Mouse (Mus musculus): ENCODE results near the gene Sycp1.

Gene Sycp1

DNA sequence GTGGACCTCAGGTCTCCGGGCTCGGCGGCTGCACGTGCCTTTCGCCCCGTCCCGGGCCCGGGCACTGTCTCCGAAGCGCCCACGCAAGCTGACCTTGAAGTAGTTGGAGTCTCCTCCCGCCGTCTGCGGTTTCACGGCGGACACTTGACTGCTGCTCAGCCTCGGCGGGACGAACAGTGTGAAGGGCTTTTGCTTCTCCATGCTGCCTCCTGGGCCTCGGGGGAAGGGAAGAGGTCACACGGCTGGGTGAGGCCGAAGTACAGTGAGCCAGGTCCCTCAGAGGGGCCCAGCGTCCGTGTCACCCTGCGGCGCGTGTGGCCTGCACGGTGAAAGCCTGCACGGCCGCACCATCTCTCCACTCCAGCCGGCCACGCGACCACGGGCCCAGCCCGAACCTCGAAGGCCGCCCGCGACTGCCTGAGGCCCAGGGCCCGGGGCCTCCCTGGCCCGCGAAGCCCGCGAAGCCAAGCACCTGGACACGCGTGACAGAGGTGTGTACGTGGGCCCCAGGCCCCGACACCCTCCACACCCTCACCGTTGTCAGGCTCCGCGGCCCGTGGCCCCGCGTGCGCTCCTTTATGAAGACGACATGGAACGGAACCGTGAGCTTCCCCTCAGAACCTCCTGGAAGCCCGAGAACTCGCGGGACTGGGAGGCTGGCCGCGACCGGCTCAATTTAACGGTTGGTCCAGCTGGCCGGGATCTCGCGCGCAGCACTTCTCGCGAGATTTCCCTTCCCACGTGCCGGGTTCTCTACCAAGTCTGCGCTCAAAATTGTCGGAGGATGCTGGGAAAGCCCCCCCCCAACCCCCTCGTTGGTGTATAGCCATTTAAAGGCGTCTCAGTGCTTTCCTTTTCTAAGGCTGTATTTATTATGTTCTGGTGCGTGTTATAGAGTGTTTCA, at the start of gene Sycp1:
TSS of gene Sycp1 (minus strand) at position 650 of the 904 bp plus-strand sequence.
- DNase-seq (ENCODE audit: low spot score), result peak; percentile 71

DNA sequence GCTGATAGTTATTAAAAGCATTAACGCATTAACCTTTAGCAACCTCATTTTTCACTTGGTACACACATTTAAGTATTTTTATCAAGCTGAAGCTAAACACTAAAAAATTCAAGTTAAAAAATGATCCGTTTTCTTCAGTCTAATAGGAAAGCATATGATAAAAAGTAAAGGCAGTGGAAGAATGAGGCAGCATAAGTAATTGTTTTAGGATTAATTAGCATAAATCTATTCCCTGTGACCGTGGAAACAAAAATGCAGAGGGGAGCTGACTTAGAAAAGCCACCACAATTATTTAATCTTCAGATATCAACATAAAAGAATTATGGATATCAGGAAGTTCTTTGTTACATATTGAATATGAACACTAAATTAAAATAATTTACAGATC, 44.4 kb upstream of the Sycp1 start:
- no peak for DNase-seq (ENCODE audit: low spot score)

DNA sequence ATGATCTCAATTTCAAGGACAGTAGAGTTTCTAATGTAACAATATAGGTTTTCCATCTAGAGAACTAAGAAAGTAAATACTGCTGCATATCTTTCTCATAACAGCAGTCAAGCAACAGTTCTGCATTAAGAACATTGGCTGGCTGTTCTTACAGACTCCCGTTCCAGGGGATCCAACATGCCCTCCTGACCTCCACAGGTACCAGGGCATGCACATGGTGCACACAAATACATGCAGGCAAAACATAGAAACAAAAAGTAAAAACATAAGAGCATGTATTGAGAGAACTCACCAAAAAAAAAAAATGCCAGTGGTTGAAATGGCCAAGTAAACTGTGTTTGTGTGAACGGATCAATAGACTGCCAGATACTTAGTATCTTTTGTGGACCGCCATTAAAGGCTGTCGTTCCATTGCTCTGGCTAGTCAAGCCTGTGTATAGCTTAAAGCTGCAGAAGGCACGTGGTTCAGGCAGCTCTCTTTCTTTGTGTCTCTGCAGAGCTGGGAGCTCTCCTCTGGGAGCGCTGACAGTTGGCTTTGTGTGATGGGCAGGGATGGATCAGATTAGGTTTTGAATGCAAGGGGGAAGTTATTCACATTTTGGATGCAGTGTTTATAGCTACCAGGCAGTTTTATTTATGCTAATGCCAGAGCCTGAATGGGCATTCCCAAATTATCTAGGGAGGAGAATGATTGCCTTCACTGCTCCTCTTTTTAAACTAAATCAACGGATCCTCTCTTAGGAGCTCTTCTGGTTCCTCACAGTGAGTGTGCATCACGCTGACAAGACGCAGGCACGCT, 43.8 kb upstream of the Sycp1 start:
- no peak for DNase-seq (ENCODE audit: low spot score)

DNA sequence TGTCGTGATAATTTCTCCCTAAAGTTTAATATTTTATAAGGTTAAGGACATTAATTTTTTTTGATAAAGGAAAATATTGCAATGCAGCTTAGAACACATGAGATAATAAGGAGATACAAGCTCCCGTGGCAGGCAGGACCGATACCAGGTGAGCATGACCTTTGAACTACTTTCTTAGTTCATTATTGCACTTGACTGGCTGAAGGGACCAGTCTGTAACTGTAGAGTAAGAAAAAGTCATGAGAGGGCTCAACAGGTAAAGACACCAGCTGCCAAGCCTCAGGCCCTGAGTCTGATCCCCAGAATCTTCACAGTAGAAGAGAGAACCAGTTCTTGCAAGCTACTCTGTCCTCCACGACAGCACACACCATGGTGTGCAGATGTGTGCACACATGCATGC, 41.0 kb upstream of the Sycp1 start:
- DNase-seq (ENCODE audit: low spot score), result no peak

DNA sequence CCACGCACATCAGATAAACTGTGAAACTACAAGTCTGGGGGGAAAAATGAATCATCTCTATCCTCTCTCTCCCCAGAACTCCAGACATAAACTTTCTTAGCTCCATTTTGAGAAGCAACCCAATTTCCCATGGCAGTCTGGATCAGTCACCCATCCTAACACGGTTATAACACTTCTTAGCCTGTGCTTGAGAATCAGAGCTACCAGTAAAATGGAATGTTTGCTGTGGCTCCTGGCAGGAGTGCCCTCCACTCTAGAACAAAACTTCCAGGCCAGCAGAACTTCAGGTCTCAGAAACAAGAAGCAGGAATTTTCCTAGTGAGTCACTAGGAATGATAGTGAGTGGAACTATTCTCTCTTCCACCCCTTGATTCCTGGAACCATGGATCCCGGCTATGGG, 34.6 kb upstream of the Sycp1 start:
- DNase-seq (ENCODE audit: low spot score), result no peak

DNA sequence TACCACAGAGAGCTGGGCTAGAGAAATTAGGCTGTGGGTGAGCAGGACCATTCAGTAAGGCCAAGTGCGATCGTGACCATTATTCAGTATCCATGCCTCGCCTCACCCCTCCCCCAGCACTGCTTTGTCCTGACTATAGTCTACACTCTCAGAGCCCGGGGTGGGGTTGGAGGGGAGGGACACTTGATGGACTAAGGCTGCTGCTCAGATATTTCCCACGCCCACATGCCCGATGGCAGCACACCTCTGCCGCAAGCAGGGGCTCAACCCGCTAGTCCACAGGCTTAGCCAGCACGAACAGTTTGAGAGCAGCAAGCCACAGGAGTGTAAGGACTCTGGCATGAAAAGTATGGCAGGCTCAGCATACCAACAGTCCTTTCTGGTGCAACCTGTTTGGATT, 34.2 kb upstream of the Sycp1 start:
- DNase-seq (ENCODE audit: low spot score), result no peak

DNA sequence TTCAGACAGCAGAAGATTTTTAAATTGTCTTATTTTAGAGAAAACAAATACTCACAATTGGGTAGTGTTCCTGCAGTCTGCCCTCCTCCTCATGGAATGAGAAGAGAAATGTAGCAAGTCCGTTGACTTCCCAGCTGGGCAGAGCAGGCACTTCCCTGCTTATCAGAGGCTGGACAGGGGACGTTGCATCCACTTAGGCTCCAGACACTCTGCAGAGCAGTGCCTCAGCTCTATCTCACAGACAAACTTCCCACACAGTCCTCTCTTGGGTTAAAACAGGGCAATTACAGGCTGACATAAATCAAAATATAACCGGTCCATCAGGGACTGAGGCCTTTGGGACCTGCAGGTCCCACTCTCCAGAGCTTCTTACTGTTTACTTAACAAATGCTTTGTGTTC, 28.1 kb upstream of the Sycp1 start, which contains the start of gene Nr1h5:
TSS of gene Nr1h5 (minus strand) at position 101 of the 400 bp plus-strand sequence.
- DNase-seq (ENCODE audit: low spot score), result peak; percentile 45

DNA sequence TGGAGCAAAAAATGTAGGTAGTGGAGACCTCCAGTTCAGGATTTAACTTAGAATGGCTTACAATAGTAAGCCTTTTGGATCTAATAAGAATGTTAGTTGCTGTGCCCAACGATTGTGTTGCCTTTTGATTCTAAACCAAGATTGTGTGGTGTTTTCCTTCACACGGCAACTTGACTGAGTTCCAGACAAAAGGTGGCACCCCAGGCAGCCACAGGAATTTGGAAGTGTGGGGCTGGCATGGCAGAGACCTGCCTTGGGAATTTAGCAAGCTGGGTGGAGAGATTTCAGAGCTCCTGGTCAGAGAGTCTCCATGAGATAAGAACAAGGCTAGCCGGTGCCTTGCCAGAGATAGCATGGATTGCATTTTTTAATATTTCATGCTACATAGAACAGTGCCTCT, 19.7 kb upstream of the Sycp1 start:
- DNase-seq (ENCODE audit: low spot score), result no peak

DNA sequence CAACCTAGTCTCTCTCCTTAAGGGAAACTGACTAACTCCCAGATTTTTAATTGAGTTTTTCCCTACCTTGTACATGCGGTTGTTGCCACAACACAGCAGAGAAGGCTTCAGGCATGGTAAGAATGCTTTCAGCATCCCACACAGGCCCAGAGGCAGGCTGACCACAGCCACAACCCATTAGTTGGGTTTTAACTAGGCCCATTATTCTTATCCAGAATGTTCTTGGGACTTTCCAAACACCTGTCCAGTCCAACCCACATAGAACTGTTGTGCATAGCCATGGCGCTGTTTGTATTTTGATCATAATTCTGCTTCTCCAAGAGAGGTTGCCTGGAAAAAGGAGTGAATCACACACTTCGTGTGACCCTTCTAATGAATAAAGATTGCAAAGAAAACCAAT, 19.2 kb upstream of the Sycp1 start:
- no peak for DNase-seq (ENCODE audit: low spot score)

DNA sequence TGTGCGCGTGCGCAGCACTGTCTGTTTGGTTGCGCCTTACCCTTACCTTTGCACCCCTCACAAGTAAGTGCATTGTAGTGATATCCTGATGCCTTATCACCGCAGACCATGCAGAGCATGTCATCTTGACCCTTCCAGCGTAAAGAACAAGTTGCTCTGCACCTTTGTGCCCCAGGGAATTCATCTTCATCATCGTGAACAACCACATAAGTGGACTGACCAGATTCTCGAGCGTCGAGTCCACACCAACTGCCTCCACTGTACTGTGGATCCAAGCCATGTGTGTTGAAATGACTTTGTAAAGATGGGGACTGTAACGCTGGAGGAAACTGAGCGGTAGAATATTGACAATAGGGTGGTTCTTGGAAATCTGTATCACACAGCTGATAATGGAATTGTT, 18.6 kb upstream of the Sycp1 start:
- no peak for DNase-seq (ENCODE audit: low spot score)

DNA sequence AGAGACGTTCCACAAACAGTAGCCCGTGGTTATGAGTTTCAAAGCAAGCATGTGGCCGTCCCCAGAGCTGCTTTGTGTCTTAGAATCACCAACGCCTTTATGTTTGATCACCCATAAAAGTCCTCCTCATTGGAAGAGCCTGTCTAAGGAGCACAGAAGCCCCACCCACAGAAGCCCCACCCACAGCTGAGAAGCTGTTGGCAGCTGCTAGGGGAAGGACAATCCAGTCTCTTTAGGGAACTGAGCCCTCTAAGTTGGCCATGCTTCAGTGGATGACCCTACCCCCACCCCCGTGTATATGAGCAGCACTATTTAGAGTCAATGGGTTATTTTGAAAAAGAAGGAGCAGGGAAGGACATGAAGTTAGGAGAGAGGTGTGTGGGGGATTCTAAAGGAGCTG, 11.0 kb upstream of the Sycp1 start:
- DNase-seq (ENCODE audit: low spot score), result no peak

DNA sequence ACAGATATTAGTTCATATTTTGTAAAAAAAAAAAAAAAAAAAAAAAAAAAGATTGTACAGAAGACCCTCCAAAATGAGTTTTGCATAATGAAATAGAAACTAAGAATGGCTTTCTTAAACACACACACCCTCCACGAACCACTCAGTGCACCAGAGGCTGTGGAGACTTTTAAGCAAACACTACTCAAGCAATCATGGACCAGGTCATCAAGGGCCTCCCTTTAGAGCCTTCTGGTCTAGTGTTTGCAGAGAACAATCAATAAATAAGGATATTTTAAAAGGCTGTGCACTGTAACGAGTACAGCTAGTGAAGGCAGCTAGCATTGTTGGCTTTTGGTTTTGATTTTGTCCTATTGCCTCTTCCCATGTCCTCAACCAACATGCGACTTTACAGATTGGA, 10.4 kb upstream of the Sycp1 start:
- no peak for DNase-seq (ENCODE audit: low spot score)

DNA sequence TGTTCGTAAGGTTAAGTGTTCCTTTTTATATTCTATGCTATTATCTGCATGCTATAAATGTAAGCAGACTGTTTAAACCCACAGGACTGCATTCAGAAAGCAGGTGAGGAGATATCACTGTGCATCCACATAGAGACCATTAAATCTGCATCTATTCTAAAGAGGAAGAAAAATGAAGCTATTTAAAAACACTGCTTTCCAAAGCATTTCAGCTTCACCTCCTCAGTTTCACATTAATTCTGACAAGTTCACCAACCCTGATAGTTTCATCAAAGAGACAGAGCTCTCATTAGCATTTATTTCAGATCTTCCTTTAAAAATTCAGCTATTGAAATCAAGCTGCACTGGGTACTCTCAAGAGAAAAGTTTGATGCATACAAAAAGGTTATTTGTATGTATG, 2.2 kb upstream of the Sycp1 start:
- no peak for DNase-seq (ENCODE audit: low spot score)

DNA sequence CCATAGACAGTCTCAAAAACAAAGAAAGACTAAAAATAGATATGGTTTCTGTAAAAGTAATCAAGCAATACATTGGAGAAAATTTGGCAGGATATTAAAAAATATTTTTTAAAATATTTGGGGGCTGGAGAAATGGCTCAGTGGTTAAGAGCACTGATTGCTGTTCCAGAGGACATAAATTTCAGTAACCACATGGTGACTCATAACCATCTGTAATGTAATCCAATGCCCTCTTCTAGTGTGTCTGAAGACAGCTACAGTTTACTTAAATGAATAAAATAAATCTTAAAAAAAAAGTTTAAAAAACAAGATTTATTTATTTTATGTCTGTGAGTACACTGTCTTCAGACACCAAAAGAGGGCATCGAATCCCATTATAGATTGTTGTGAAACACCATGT, 36.8 kb downstream of the Sycp1 start:
- no peak for DNase-seq (ENCODE audit: low spot score)

DNA sequence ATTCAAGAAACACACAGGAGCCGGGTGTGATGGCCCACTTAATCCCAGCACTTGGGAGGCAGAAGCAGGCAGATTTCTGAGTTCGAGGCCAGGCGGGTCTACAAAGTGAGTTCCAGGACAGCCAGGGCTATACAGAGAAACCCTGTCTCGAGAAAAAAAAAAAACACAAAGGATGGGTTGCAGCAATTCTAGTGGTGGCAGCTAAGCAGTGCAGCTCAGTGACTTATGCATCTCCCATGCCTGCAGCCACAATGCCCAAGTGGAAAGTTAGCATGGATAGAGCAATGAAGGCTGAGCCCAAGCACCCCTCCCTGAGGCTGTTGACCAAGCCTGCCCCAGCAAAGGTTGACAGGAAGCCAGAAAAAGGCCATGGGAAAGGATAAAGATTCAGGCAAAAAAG, 55.4 kb downstream of the Sycp1 start:
- no peak for DNase-seq (ENCODE audit: low spot score)

DNA sequence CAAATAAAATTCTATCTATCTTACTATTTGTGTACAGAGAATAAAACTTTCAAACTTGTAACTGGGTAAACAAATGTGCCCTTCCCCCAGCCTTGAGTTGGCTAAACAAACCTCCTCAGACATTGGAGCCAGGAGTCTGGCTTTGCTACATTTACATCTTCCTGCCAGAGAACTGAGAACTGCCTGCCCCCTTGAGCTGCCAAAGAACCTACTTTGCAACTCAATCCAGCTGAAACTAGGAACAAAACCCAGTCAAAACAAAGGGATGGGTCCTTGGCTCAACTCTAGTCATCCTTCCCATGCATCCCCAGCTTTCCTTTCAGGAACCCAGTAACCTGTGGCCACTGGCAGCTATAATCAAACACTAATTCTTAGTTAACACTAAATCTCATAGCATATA, 87.2 kb downstream of the Sycp1 start:
- no peak for DNase-seq (ENCODE audit: low spot score)

DNA sequence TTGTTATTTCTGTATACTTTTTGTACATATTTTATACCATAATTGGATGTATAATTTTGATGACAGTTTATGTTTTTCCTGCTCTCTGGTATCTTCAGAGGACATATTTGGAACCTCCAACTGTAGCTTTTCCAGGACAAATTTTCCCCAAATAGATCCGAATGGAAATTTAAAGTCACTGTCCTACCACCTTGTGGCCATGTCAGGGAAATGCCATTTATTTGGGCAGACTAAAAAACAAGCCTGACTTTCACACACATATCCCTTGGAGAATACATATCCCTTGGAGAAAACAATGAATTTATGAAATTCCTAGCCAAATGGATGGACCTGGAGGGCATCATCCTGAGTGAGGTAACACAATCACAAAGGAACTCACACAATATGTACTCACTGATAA, 93.5 kb downstream of the Sycp1 start:
- DNase-seq (ENCODE audit: low spot score), result no peak

DNA sequence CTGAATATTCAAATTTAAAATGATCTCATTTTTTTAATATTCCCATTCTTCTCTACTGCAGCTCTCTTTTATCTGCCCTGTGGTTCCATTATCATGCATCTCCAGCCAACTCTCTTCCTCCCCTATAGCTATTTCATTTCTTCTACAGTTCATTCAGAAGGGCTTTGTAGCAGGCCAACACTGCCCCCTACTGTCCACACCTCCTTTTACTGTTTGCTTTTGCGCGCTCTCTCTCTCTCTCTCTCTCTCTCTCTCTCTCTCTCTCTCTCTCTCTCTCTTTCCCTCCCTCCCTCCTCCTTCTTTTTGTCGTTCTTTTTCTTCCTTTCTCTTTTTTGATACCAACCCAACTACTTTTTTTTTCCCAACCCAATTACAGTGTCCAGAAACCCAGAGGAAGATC, 132.0 kb downstream of the Sycp1 start:
- DNase-seq (ENCODE audit: low spot score), result peak; percentile 88

DNA sequence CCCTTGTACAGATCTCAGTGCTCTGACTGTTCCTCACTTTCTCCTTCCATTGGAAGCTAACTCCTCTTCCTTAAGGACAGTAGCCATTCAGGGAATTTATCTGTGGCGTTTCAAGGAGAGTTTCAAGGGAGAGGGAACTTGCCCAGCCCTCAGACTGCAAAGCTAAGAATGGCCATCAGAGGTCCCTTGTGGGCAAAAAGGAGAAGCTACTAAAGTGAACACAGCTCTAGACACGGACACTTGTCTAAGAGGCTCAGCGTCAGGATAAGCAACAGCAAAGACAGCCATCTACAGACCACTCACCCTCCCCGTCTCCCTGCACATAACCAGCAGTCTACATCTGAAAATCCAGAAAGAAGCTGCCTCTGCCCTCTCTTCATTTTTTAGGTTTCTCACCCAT, 148.5 kb downstream of the Sycp1 start:
- no peak for DNase-seq (ENCODE audit: low spot score)

DNA sequence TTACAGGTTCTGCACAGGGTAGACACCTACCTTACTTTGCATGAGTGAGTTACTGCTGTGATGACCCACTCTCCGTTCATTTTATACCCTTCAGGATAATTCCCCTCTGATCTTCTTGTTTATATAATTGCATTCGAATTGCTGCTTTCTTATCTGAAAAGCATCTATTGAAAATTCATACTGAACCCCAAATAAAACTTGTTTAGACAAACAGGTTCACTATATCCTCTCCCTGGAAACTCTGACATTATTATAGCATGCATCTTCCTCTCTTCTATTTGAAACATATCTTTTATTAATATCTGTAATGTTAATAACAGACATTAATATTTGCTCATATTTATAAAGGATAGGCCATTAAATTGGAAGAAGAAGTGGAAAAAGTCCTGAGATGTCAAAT, 153.3 kb downstream of the Sycp1 start, which contains the start of gene Tshb:
TSS of gene Tshb (minus strand) at position 101 of the 400 bp plus-strand sequence.
- no peak for DNase-seq (ENCODE audit: low spot score)

DNA sequence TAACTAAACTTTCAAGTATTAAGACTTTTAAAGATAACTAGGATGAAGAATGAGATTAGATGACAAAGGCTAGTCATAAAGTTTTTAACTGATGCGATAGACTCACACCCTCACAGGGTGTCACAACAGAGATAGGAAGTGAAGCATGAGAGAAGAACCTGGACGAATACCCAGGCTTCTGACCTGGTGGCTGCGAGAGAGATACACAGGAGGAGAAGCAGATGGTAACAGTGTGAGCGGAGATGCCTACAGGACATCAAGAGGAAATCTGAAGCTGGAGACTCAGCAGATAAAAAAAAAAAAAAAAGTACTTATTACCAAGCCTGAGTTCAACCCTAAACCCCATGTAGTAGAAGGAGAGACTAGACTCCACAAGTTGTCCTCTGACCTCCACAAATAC, 162.9 kb downstream of the Sycp1 start:
- DNase-seq (ENCODE audit: low spot score), result no peak

Measured in testis, postnatal 10 days (tissue).